Mouse (Mus musculus) embryonic fibroblast, embryonic 13.5 days (primary cell): Measurements from ENCODE around the gene Cpm. TPM values are rescaled to one million over a fixed set of nuclear protein-coding genes. Genes with fewer than 3 reads are reported as not detected.

Experiments used
- H3K27ac ChIP-seq: 2 replicates; pipeline ENCODE4 v1.5.1; 2012; ENCODE audit warnings: low read length, control low read depth, inconsistent platforms; ENCODE audit not compliant: insufficient read depth
- H3K4me1 ChIP-seq: 2 replicates; pipeline ENCODE4 v1.6.1; 2011; ENCODE audit warnings: low read length; ENCODE audit not compliant: control insufficient read depth, insufficient read depth
- H3K4me3 ChIP-seq: 2 replicates; pipeline ENCODE4 v1.5.1; 2011; ENCODE audit warnings: mild to moderate bottlenecking, control low read depth, low read length; ENCODE audit not compliant: insufficient read depth
- CTCF ChIP-seq: IDR thresholded peaks from 2 replicates; pipeline ENCODE4 v1.5.1; 2011; ENCODE audit warnings: mild to moderate bottlenecking, control low read depth, low read length, moderate library complexity, borderline replicate concordance; ENCODE audit not compliant: insufficient read depth
- POLR2A ChIP-seq: IDR thresholded peaks from 2 replicates; pipeline ENCODE4 v1.6.1; 2011; ENCODE audit warnings: low read depth, mild to moderate bottlenecking, control low read depth, low read length, moderate library complexity
- polyA plus RNA-seq: library from polyadenylated mRNA; stranded (reverse); fragments of >200 nt; gene quantifications from 2 replicates; pipeline ENCODE4 v1.2.4, GENCODE M21; 2011; ENCODE audit warnings: low read depth; ENCODE audit not compliant: missing spikeins, insufficient read length

Gene Cpm
- polyA plus RNA-seq, 1 experiment: 1.4 TPM

- TF ChIP-seq CTCF: no peak
- TF ChIP-seq POLR2A: no peak
- no peak overlapping the region for H3K4me3 ChIP-seq
- H3K27ac ChIP-seq: no peak overlapping the region
- H3K4me1 ChIP-seq: no peaks in the 10 kb centered on the region
Measured at GRCm38 (mm10) chr10:117621616-117622533, 7.4 kb upstream of the Cpm start.

DNA sequence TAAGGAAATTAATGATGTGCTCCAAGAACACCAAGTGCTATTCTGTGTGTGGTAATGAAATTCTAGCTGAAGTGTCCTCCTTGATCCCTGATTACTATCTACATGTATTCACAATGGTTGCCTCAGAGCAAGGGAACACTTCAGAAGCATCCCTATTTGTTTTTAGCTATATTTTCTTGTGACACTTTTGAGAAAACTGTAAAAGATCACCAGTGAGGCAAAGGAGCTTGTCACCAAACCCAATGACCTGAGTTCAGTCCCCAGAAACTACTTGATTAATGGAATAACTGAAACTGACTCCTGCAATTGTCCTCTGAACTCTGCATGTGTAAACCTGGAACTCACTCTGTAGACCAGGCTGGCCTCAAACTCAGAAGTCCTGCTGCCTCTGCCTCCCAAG lies 5.9 kb upstream of the Cpm start:
- TF ChIP-seq POLR2A (no peak), CTCF (no peak)
- Histone ChIP-seq H3K27ac (no peak overlapping the region), H3K4me3 (no peak overlapping the region), H3K4me1 (no peaks in the 10 kb centered on the region)

DNA sequence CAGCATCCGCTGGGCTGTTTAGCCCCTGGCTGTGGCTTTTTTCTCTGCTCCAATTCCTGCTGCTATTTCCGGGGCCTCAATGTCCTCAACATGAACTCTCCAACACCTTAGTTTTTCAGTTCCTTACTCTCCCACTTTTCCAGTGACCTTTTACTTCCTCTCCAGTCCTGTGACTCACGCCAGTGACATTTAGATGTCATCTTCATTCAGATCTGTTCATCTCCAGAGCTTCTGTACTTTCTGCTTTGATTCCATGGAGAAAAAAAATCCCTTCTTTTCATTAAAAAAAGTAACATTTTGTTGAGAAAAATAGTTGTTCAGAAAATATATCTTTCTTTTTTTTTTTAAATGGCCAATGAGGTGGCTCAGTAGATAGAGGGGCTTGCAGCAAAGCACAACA lies 5.1 kb upstream of the Cpm start:
- Histone ChIP-seq H3K4me1 (no peaks in the 10 kb centered on the region), H3K4me3 (no peak overlapping the region), H3K27ac (no peak overlapping the region)
- no peak for TF ChIP-seq CTCF
- TF ChIP-seq POLR2A: no peak

- Histone ChIP-seq H3K4me1 (no peaks in the 10 kb centered on the region), H3K4me3 (no peak overlapping the region), H3K27ac (no peak overlapping the region)
- TF ChIP-seq POLR2A (no peak), CTCF (no peak)
Measured at GRCm38 (mm10) chr10:117624655-117625497, 4.4 kb upstream of the Cpm start.

DNA sequence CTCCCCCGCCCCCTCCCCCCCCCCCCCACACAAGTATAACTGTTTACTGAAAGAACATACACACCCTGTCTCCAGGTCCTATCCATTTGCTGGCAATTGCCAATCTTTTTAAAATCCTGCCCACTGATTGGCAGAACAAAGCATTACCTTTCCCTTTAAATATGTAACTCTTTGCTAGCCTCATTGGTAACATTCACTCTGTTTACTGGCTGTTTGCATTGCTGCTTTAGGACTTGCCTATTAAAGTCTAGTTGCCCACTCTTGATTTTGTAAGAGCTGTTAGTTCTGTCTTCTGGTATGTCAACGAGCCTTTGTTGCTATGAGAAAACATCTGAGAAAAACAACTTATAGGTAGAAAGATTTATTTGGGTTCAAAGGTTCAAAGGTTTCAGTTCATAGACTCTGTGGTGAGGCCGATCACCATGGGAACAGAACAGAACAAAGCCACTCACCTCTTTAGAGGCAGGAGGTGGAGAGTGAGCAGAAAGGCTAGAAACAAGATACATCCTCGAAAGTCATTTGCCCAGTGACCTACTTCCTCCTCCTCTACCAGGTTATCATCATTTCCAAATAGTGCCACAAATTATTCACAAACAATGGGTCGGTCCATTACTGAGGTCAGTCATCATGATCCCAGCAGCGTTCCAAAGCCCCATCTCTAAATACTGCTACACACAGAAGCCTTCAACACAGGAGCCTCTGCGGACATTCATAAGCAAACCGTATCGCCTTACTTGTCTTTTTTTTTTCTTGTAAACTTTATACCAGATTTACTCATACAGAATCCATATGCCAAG lies 3.6 kb upstream of the Cpm start:
- Histone ChIP-seq H3K27ac (no peak overlapping the region), H3K4me1 (no peaks in the 10 kb centered on the region), H3K4me3 (no peak overlapping the region)
- no peak for TF ChIP-seq POLR2A
- TF ChIP-seq CTCF: no peak

GRCm38 (mm10) chr10:117626297-117626613 lies 3.0 kb upstream of the Cpm start:
- TF ChIP-seq POLR2A (no peak), CTCF (no peak)
- no peak overlapping the region for H3K4me3 ChIP-seq
- no peak overlapping the region for H3K27ac ChIP-seq
- no peaks in the 10 kb centered on the region for H3K4me1 ChIP-seq

- TF ChIP-seq POLR2A: no peak
- no peak for TF ChIP-seq CTCF
- Histone ChIP-seq H3K4me3 (no peak overlapping the region), H3K27ac (no peak overlapping the region), H3K4me1 (no peaks in the 10 kb centered on the region)
Measured at GRCm38 (mm10) chr10:117626840-117627615, 2.3 kb upstream of the Cpm start.

- TF ChIP-seq CTCF: no peak
- no peak for TF ChIP-seq POLR2A
- no peaks in the 10 kb centered on the region for H3K4me1 ChIP-seq
- H3K27ac ChIP-seq: no peak overlapping the region
- no peak overlapping the region for H3K4me3 ChIP-seq
Measured at GRCm38 (mm10) chr10:117627616-117627930, 1.7 kb upstream of the Cpm start.

GRCm38 (mm10) chr10:117627949-117628348 lies 1.4 kb upstream of the Cpm start:
- Histone ChIP-seq H3K4me3 (no peak overlapping the region), H3K27ac (no peak overlapping the region), H3K4me1 (no peaks in the 10 kb centered on the region)
- TF ChIP-seq CTCF (no peak), POLR2A (no peak)
